Mouse (Mus musculus): Measurements from ENCODE around the gene Slc22a3.

Slc22a3 gene

GRCm38 (mm10) chr17:12507654-12508204 is at the start of gene Slc22a3:
TSS of gene Slc22a3 (minus strand) at chr17:12507704.
- DNase-seq (ENCODE audit: low read depth): no peak

- peak; percentile 84 for DNase-seq (ENCODE audit: low read depth)
Observed at GRCm38 (mm10) chr17:12534353-12535145, 27.0 kb upstream of the Slc22a3 start.

GRCm38 (mm10) chr17:12532115-12532514 is 24.6 kb upstream of the Slc22a3 start:
- peak; percentile 73 for DNase-seq (ENCODE audit: low read depth)

GRCm38 (mm10) chr17:12530081-12530480 is 22.6 kb upstream of the Slc22a3 start:
- no peak for DNase-seq (ENCODE audit: low read depth)

- DNase-seq (ENCODE audit: low read depth): no peak
Observed at GRCm38 (mm10) chr17:12529384-12529985, 22.0 kb upstream of the Slc22a3 start.

GRCm38 (mm10) chr17:12519089-12519488 is 11.6 kb upstream of the Slc22a3 start:
- no peak for DNase-seq (ENCODE audit: low read depth)

GRCm38 (mm10) chr17:12518194-12518593 is 10.7 kb upstream of the Slc22a3 start:
- no peak for DNase-seq (ENCODE audit: low read depth)

GRCm38 (mm10) chr17:12513997-12514396 is 6.5 kb upstream of the Slc22a3 start:
- no peak for DNase-seq (ENCODE audit: low read depth)

- no peak for DNase-seq (ENCODE audit: low read depth)
Observed at GRCm38 (mm10) chr17:12513107-12513923, 5.8 kb upstream of the Slc22a3 start.

- no peak for DNase-seq (ENCODE audit: low read depth)
Observed at GRCm38 (mm10) chr17:12511193-12511592, 3.7 kb upstream of the Slc22a3 start.

GRCm38 (mm10) chr17:12508376-12508775 is 872 bp upstream of the Slc22a3 start:
- no peak for DNase-seq (ENCODE audit: low read depth)

GRCm38 (mm10) chr17:12506903-12507563 is 471 bp downstream of the Slc22a3 start:
- no peak for DNase-seq (ENCODE audit: low read depth)

GRCm38 (mm10) chr17:12505708-12506107 is 1.8 kb downstream of the Slc22a3 start:
- no peak for DNase-seq (ENCODE audit: low read depth)

- DNase-seq (ENCODE audit: low read depth): no peak
Observed at GRCm38 (mm10) chr17:12499426-12499825, 8.1 kb downstream of the Slc22a3 start.

GRCm38 (mm10) chr17:12495558-12495957 is 11.9 kb downstream of the Slc22a3 start:
- DNase-seq (ENCODE audit: low read depth): no peak

GRCm38 (mm10) chr17:12491591-12491990 is 15.9 kb downstream of the Slc22a3 start:
- no peak for DNase-seq (ENCODE audit: low read depth)

GRCm38 (mm10) chr17:12489888-12490287 is 17.6 kb downstream of the Slc22a3 start:
- DNase-seq (ENCODE audit: low read depth): no peak

GRCm38 (mm10) chr17:12485657-12486056 is 21.8 kb downstream of the Slc22a3 start:
- no peak for DNase-seq (ENCODE audit: low read depth)

- DNase-seq (ENCODE audit: low read depth): no peak
Observed at GRCm38 (mm10) chr17:12479416-12479815, 28.1 kb downstream of the Slc22a3 start.

GRCm38 (mm10) chr17:12474509-12475083 is 32.9 kb downstream of the Slc22a3 start:
- DNase-seq (ENCODE audit: low read depth): no peak

GRCm38 (mm10) chr17:12472547-12472946 is 35.0 kb downstream of the Slc22a3 start:
- DNase-seq (ENCODE audit: low read depth): no peak

All from induced T-regulatory cell, adult 2 months (primary cell).